Mouse (Mus musculus) heart, postnatal 0 days (tissue): Measurements from ENCODE around the gene Myh3.

Experiments used
- CTCF ChIP-seq: IDR thresholded peaks from 2 replicates; pipeline ENCODE4 v1.5.1; 2016; ENCODE audit warnings: antibody characterized with exemption, control low read depth, low read depth
- EP300 ChIP-seq: IDR thresholded peaks from 2 replicates; pipeline ENCODE4 v1.6.1; 2016; ENCODE audit warnings: antibody characterized with exemption, low read depth

GRCm38 (mm10) chr11:67103256-67103655 lies 25.2 kb downstream of the Myh3 start:
- no peak for TF ChIP-seq CTCF
- TF ChIP-seq EP300, result no peak
